Mouse (Mus musculus) gonadal fat pad, adult 2 months (tissue): ENCODE measurements around the gene Itprip. TPM values are rescaled to one million over a fixed set of nuclear protein-coding genes. Genes with fewer than 3 reads are reported as not detected.
"Not testable (repeated sequence)": the region's sequence is repeated elsewhere in the genome, so short reads cannot be mapped to it uniquely, and the experiment has no call there.

Experiments
- DNase-seq: peaks from one replicate; pipeline ENCODE4 v3.0.0-alpha.2; 2012; ENCODE audit warnings: low read depth
- polyA plus RNA-seq: library from polyadenylated mRNA; depleted of rRNA; stranded (reverse); fragments of >200 nt; gene quantifications from 2 replicates; pipeline ENCODE4 v1.2.3, GENCODE M21; 2012; rRNA removed

The Itprip gene
- polyA plus RNA-seq, 1 experiment, result 2.4 TPM

DNA sequence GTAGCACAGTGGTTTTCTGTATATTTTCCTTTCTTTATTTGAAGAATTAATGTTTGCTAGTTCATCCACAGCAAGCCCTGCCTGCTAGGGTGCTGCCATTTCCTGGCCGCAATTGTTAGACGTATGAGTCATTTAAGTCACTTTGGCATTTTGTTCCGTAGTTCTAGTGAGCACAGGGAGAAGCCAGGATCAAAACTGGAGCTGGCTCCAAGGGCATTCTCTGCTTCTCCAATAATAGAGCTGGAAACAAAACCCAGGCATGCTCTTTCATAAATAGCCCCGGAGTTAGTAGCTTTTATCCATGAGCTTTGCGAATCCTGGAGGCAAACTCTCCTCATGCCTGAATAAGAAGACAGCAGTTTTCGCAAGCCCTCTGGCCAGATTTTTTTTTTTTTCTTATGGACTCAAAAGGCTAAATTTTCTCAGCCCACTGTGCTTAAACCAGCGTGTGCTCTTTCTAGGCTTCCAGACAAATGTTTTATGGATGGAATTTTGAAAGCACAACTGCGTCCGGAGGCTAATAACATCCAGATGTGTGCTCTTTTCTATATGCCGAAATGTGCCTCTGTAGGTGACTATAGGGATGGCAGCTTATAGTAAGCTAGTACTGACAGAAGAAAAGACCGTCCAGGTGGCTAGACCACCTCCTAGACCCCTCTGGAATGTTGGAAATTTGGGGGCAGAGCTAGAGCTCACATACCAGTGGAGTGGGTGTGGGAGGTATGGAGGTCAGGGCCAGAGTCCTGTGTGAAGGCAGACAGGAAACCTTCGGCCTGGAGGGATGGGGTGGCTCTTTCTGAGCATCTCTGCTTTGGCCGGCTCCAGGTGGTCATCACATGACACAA is 64.9 kb downstream of the Itprip start:
- no peak for DNase-seq

DNA sequence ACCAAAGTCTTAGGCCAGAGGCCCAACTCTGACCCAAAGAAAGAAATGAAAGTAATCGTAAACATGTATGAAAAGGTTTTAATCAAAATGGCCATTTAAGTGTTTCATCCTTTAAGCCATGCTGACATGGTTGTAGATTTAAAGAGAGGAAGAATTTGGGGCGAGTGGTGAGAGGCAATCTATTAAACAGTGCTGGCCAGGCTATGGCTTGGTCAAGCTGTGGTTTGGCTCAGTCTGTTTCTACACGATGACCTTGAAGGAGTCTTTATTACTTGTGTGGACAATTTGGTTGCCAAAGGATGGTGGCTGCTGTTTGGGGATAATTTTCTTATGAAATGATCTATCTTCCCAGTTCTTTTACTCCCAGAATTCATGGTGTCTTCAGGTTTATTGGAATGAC is 66.0 kb downstream of the Itprip start:
- DNase-seq, result no peak

DNA sequence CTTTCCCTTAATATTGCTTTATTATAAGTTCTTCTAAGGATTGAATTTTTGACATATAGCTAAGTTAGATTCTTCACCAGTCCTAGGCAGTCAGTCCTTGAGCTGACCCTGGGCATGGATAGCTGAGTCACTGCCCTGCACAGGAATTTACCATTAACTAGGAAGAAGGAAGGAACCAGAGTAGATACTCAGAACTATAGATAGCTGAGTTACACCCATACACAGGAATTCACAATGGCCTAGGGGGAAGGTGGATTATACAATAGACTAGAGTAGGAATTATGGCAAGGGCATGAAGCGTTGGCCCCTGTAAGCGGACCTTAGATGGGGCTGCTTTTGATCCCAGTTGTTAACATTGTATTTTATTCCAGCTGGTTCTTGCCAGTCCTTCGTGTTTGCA is 67.0 kb downstream of the Itprip start:
- DNase-seq, result not testable (repeated sequence)

DNA sequence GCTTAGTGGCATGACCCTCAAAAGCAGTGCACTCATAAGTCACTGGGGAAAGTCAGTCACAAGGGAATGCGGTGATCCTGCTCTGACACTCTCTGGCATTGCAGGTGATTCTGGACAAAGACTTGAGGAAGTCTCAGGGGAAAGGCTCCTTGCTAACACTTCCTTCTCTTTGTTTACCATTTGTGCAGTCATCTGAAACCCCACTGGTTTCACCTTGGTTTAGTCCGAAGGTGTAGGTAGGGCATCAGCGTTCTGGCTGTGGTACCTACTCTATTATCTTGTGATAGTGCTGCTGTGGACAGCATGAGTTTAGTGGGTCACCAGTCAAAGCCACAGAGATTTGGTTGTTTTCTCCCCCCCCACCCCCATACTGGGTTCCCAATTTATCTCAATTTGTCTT is 69.4 kb downstream of the Itprip start:
- DNase-seq, result no peak

Other genes with a start within 250 kb of the Itprip start
- 7.9 and 8.3 TPM in 2 replicates for gene Col17a1, start 227.2 kb downstream of the Itprip start, polyA plus RNA-seq
- gene Sfr1, start 187.6 kb downstream of the Itprip start, polyA plus RNA-seq, result 55.3 and 66.8 TPM in 2 replicates
- gene Gsto1, start 64.3 kb downstream of the Itprip start, polyA plus RNA-seq, result 24.8 and 31.3 TPM in 2 replicates
- 1.5 and 2.5 TPM in 2 replicates for gene Gsto2, start 53.8 kb downstream of the Itprip start, polyA plus RNA-seq
- 1.00 and 1.3 TPM in 2 replicates for gene Cfap43, start within 50 bp of the Itprip start, polyA plus RNA-seq
- 0.26 and 0.27 TPM in 2 replicates for gene Cfap58, start 18.4 kb upstream of the Itprip start, polyA plus RNA-seq